Mouse (Mus musculus) forebrain, embryonic 10.5 days (tissue): ENCODE measurements around the gene Kcnmb1. TPM values are rescaled to one million over a fixed set of nuclear protein-coding genes. Genes with fewer than 3 reads are reported as not detected.

Experiments
- DNase-seq: peaks from one replicate; pipeline ENCODE4 v3.0.0-alpha.2; 2017; ENCODE audit warnings: low spot score; ENCODE audit errors: extremely low spot score
- H3K27ac ChIP-seq: fragments of 300-500 bp; sonication (generic); 2 replicates; pipeline ENCODE4 v1.5.1; 2016; ENCODE audit warnings: mild to moderate bottlenecking
- H3K27me3 ChIP-seq: fragments of 300-500 bp; sonication (generic); 2 replicates; pipeline ENCODE4 v1.6.1; 2016; ENCODE audit warnings: mild to moderate bottlenecking; ENCODE audit not compliant: poor library complexity, severe bottlenecking
- H3K36me3 ChIP-seq: fragments of 300-500 bp; sonication (generic); replicated peaks from 2 replicates; pipeline ENCODE4 v1.6.1; 2016; ENCODE audit warnings: mild to moderate bottlenecking, moderate library complexity
- H3K4me1 ChIP-seq: fragments of 300-500 bp; sonication (generic); 2 replicates; pipeline ENCODE4 v1.6.1; 2016
- H3K4me3 ChIP-seq: fragments of 300-500 bp; sonication (generic); 2 replicates; pipeline ENCODE4 v1.5.1; 2016; ENCODE audit warnings: mild to moderate bottlenecking, moderate library complexity
- H3K9me3 ChIP-seq: fragments of 300-500 bp; sonication (generic); 2 replicates; pipeline ENCODE4 v1.6.1; 2016; ENCODE audit warnings: mild to moderate bottlenecking, moderate library complexity
- WGBS: fragments of 180-500 bp; shearing (Covaris S2); methylation state at CpG from one replicate; pipeline ENCODE4 v1.1.7; 2016; 5-methylcytosine and 5-hydroxymethylcytosine counted together
- polyA plus RNA-seq: library from polyadenylated mRNA; unstranded; fragments of >200 nt; fragmentation: Nextera tagmentation; extraction: Ambion mirVana; gene quantifications from 2 replicates; pipeline ENCODE4 v1.2.1, GENCODE M21; 2016

Kcnmb1 gene
- polyA plus RNA-seq, 1 experiment from 2014 or later = 0.09 TPM

- H3K9me3 ChIP-seq = no peaks in the 10 kb centered on the region
- peak overlapping the region; percentile 66 for H3K27ac ChIP-seq
- no peaks in the 10 kb centered on the region for H3K36me3 ChIP-seq
- WGBS = 83% methylated on average over 8 of the region's 8 CpGs
- DNase-seq = no peak
- no peaks in the 10 kb centered on the region for H3K27me3 ChIP-seq
- no peak overlapping the region for H3K4me3 ChIP-seq
- peaks cover 13% of the 10 kb centered on the region for H3K4me1 ChIP-seq
These were observed 10.9 kb upstream of the Kcnmb1 start for GRCm38 (mm10) chr11:33951684-33952625.

- no peak overlapping the region for H3K27ac ChIP-seq
- H3K9me3 ChIP-seq = no peaks in the 10 kb centered on the region
- no peaks in the 10 kb centered on the region for H3K27me3 ChIP-seq
- no peak for DNase-seq
- 82% methylated on average over 4 of the region's 4 CpGs for WGBS
- H3K4me1 ChIP-seq = peaks cover 11% of the 10 kb centered on the region
- no peaks in the 10 kb centered on the region for H3K36me3 ChIP-seq
- H3K4me3 ChIP-seq = no peak overlapping the region
These were observed 6.8 kb upstream of the Kcnmb1 start for GRCm38 (mm10) chr11:33955982-33956381.

- H3K4me1 ChIP-seq = peaks cover 5% of the 10 kb centered on the region
- no peak overlapping the region for H3K27ac ChIP-seq
- DNase-seq = no peak
- H3K36me3 ChIP-seq = no peaks in the 10 kb centered on the region
- H3K4me3 ChIP-seq = no peak overlapping the region
- 84% methylated on average over 5 of the region's 5 CpGs for WGBS
- no peaks in the 10 kb centered on the region for H3K9me3 ChIP-seq
- no peaks in the 10 kb centered on the region for H3K27me3 ChIP-seq
These were observed 6.2 kb upstream of the Kcnmb1 start for GRCm38 (mm10) chr11:33956623-33957022.

- no peak for DNase-seq
- Histone ChIP-seq H3K4me1 (0 out of 2 replicates have a peak, but pooled peaks cover 3% of the 10 kb centered on the region), H3K36me3 (no peaks in the 10 kb centered on the region), H3K27ac (no peak overlapping the region), H3K27me3 (no peaks in the 10 kb centered on the region), H3K4me3 (no peak overlapping the region), H3K9me3 (no peaks in the 10 kb centered on the region)
- WGBS = 86% methylated on average over 6 of the region's 6 CpGs
These were observed 5.2 kb upstream of the Kcnmb1 start for GRCm38 (mm10) chr11:33957595-33957994.

GRCm38 (mm10) chr11:33958713-33959112 is 4.1 kb upstream of the Kcnmb1 start:
- WGBS = 82% methylated on average over 8 of the region's 8 CpGs
- Histone ChIP-seq H3K4me1 (peaks cover 10% of the 10 kb centered on the region; the same call in 1 of the 2 replicates), H3K27me3 (no peaks in the 10 kb centered on the region), H3K36me3 (no peaks in the 10 kb centered on the region), H3K27ac (no peak overlapping the region), H3K4me3 (no peak overlapping the region), H3K9me3 (no peaks in the 10 kb centered on the region)
- no peak for DNase-seq

DNA sequence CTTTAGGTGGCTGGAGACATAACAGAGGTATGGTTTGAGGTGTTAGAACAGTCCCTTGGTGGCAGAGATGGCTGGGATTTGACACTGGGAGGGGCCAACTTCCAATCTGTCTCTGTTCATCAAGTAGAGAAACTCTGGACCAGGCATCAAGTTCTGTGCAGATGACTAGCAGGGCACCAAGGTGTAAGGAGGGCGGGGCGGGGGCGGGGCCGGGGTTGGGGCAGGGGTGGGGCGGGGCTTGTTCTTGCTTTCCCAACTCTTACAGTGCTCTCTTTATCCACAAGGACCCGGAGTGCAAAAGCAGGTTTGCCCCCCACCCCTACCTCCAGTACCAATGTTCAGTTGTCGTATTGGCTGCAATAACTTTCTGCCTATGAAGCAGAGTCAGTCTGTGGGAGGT is 635 bp upstream of the Kcnmb1 start:
- WGBS = 47% methylated on average over 7 of the region's 7 CpGs
- Histone ChIP-seq H3K27me3 (no peaks in the 10 kb centered on the region), H3K36me3 (no peaks in the 10 kb centered on the region), H3K4me1 (peaks cover 10% of the 10 kb centered on the region; the same call in 1 of the 2 replicates), H3K9me3 (no peaks in the 10 kb centered on the region), H3K4me3 (no peak overlapping the region), H3K27ac (no peak overlapping the region)
- DNase-seq = no peak

DNA sequence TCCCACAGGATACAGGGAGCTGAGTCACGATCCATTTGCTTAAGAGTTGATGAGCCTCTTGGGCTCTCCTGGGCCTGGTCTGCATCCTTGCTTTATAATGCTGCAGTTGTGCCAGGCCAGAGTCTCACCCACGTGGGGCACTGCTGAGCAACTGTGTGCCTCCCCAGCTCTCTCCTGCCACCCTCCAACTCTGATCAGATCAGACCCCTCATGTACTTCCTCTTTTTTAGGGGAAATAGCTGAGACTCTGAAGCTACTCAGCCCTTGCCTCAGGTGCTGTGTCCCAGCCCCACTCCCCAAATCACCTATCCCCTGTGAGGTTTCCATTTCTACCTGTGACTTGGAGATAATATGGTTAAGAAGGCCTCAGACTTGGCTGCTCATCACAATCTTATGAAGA is 2.6 kb downstream of the Kcnmb1 start:
- H3K27ac ChIP-seq = no peak overlapping the region
- no peaks in the 10 kb centered on the region for H3K27me3 ChIP-seq
- peaks cover 10% of the 10 kb centered on the region; the same call in 1 of the 2 replicates for H3K4me1 ChIP-seq
- H3K4me3 ChIP-seq = no peak overlapping the region
- WGBS = 62% methylated on average over 2 of the region's 2 CpGs
- H3K9me3 ChIP-seq = no peaks in the 10 kb centered on the region
- H3K36me3 ChIP-seq = no peaks in the 10 kb centered on the region
- DNase-seq = no peak

DNA sequence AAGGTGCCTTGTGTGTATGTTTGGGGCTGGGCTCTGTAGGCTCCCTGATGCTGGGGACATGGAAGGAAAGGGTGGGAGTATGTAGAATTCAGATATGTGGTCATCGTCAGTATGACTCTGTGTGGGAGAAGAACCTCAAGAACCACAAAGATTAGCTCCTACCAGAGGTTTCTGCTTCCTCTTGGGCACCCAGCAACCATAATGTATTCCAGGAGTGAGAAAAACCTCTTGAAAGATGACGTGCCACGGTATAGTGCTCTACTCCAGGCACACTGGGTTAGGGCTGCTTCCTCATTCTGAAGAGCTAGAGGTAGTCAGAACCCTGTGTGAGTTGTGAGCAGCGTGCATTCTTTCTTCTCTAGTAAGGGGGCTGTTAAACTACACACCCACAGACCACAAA is 4.9 kb downstream of the Kcnmb1 start:
- no peaks in the 10 kb centered on the region for H3K36me3 ChIP-seq
- peaks cover 7% of the 10 kb centered on the region; the same call in 1 of the 2 replicates for H3K4me1 ChIP-seq
- no peak overlapping the region for H3K4me3 ChIP-seq
- no peak for DNase-seq
- H3K27ac ChIP-seq = no peak overlapping the region
- H3K9me3 ChIP-seq = no peaks in the 10 kb centered on the region
- WGBS = 88% methylated on average over 4 of the region's 4 CpGs
- H3K27me3 ChIP-seq = no peaks in the 10 kb centered on the region

- no peaks in the 10 kb centered on the region for H3K27me3 ChIP-seq
- H3K4me1 ChIP-seq = no peaks in the 10 kb centered on the region
- no peak overlapping the region for H3K4me3 ChIP-seq
- no peak overlapping the region for H3K27ac ChIP-seq
- no peaks in the 10 kb centered on the region for H3K36me3 ChIP-seq
- no peak for DNase-seq
- WGBS = 75% methylated on average over 3 of the region's 3 CpGs
- no peaks in the 10 kb centered on the region for H3K9me3 ChIP-seq
These were observed 6.4 kb downstream of the Kcnmb1 start for GRCm38 (mm10) chr11:33969199-33969598.

GRCm38 (mm10) chr11:33972114-33972513 is 9.3 kb downstream of the Kcnmb1 start:
- DNase-seq = no peak
- H3K4me1 ChIP-seq = no peaks in the 10 kb centered on the region
- no peak overlapping the region for H3K4me3 ChIP-seq
- no peaks in the 10 kb centered on the region for H3K27me3 ChIP-seq
- no peak overlapping the region for H3K27ac ChIP-seq
- no peaks in the 10 kb centered on the region for H3K9me3 ChIP-seq
- 83% methylated on average over 7 of the region's 7 CpGs for WGBS
- H3K36me3 ChIP-seq = no peaks in the 10 kb centered on the region

DNA sequence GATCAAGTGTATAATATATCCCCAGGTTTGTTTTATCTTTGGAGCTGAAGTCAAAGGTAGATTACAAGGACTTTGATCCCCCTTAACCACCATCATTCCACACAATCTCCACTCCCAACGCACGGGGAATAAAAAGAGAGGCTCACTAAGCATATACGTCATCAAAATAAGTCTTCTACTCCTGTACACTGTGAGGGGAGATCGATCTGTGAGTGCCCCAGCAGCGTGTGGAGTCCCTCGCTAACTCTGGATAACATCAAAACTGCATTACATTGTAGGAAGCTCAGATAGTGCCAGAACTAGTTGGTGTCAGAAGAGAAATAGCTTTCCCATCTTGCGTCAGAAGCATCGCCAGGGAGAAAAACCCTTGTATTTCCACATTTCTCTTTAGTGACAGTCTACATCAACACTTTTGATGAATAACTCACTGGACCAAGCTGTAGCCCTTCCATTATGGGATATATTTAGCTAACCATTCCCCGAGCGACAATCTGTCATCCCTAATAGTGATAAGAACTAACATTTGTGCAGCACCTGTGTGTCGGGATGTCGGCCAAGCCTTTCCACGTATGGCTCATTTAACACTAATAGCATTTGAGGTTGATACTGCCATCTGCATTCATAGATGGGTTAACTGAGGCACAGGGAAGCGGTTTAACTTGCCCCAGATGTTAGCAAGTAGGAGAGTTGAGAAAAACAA is 11.7 kb downstream of the Kcnmb1 start:
- Histone ChIP-seq H3K9me3 (no peaks in the 10 kb centered on the region), H3K36me3 (no peaks in the 10 kb centered on the region), H3K27ac (no peak overlapping the region), H3K4me3 (no peak overlapping the region), H3K27me3 (no peaks in the 10 kb centered on the region), H3K4me1 (no peaks in the 10 kb centered on the region)
- WGBS = 91% methylated on average over 14 of the region's 14 CpGs
- no peak for DNase-seq

GRCm38 (mm10) chr11:33975121-33975520 is 12.3 kb downstream of the Kcnmb1 start:
- no peak overlapping the region for H3K4me3 ChIP-seq
- H3K4me1 ChIP-seq = no peaks in the 10 kb centered on the region
- DNase-seq = no peak
- H3K9me3 ChIP-seq = no peaks in the 10 kb centered on the region
- 86% methylated on average over 2 of the region's 2 CpGs for WGBS
- H3K27ac ChIP-seq = no peak overlapping the region
- H3K36me3 ChIP-seq = no peaks in the 10 kb centered on the region
- H3K27me3 ChIP-seq = no peaks in the 10 kb centered on the region

- DNase-seq = no peak
- Histone ChIP-seq H3K4me3 (no peak overlapping the region), H3K4me1 (no peaks in the 10 kb centered on the region), H3K27ac (no peak overlapping the region), H3K27me3 (no peaks in the 10 kb centered on the region), H3K36me3 (no peaks in the 10 kb centered on the region), H3K9me3 (no peaks in the 10 kb centered on the region)
- WGBS = 78% methylated on average over 4 of the region's 4 CpGs
These were observed 17.3 kb downstream of the Kcnmb1 start for GRCm38 (mm10) chr11:33980146-33980545.
